Mouse (Mus musculus): Measurements from ENCODE around the gene Hibch. TPM values are rescaled to one million over a fixed set of nuclear protein-coding genes. Genes with fewer than 3 reads are reported as not detected.

Hibch gene
- polyA plus RNA-seq, 1 experiment: 3.6 TPM

DNA sequence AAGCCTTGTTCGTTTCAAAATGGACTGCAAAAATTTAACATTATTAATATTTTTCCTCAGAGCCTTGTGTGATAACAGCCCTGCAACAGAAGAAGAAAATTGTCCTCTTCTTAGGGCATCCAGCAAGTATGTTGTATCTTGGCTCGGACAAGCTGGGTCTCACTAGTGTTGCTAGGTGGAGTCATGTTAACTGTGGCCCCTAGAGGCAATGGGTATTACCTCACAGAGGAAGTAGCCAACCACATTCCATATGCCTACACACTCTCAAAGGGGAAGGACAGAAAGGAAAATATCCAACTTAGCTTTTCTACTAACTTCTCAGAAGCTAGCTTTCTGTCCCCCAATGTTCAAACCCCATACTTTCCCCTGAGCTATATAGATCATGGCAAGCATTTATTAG lies 118.4 kb downstream of the Hibch start:
- Histone ChIP-seq H3K27ac (ENCODE audit: control insufficient read depth, insufficient read depth, low read depth, low read length) (no peak overlapping the region), H3K4me3 (ENCODE audit: control insufficient read depth, low read depth, low read length) (peak overlapping the region; percentile 67; the same call in 1 of the 2 replicates), H3K4me1 (ENCODE audit: control insufficient read depth, insufficient read depth, low read length) (no peaks in the 10 kb centered on the region), H3K27me3 (ENCODE audit: control insufficient read depth, insufficient read depth, low read length) (no peaks in the 10 kb centered on the region), H3K36me3 (ENCODE audit: control insufficient read depth, insufficient read depth, low read length) (no peaks in the 10 kb centered on the region)
- no peak for TF ChIP-seq CTCF (IDR thresholded peaks at IDR 0.05; ENCODE audit: control insufficient read depth, insufficient read depth, insufficient replicate concordance, low read depth, low read length)

DNA sequence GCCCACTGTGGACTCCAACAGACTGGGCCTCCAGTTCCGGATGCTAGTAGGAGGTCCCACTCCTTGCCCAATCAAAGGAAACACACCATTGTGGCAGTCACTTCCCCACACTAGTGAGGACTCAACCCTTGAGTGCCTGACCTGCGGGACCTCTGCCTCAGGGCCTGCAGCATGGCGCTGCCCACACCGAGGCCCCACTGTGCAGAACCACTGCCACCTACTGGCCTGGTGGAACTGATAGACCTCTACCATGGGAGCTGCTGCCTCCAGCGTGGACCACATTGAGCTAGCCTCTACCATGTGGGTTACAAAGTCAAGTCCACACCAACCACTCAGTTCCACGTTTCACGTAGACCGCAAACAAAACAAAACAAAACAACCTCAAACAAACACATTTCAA lies 119.9 kb downstream of the Hibch start:
- Histone ChIP-seq H3K4me1 (ENCODE audit: control insufficient read depth, insufficient read depth, low read length) (no peaks in the 10 kb centered on the region), H3K27ac (ENCODE audit: control insufficient read depth, insufficient read depth, low read depth, low read length) (no peak overlapping the region), H3K4me3 (ENCODE audit: control insufficient read depth, low read depth, low read length) (peak overlapping the region; percentile 77), H3K36me3 (ENCODE audit: control insufficient read depth, insufficient read depth, low read length) (no peaks in the 10 kb centered on the region), H3K27me3 (ENCODE audit: control insufficient read depth, insufficient read depth, low read length) (no peaks in the 10 kb centered on the region)
- no peak for TF ChIP-seq POLR2A (IDR thresholded peaks at IDR 0.05; ENCODE audit: control insufficient read depth, low read depth, low read length)
- TF ChIP-seq CTCF (IDR thresholded peaks at IDR 0.05; ENCODE audit: control insufficient read depth, insufficient read depth, insufficient replicate concordance, low read depth, low read length): peak; percentile 45; the same call in 1 of the 2 replicates

Other genes with a start within 250 kb of the Hibch start
- 26.8 and 27.2 TPM in 2 replicates for gene Nemp2, start 214.2 kb upstream of the Hibch start, polyA plus RNA-seq (2012; rRNA removed)
- 3.2 and 3.6 TPM in 2 replicates for gene Mfsd6, start 117.5 kb upstream of the Hibch start, polyA plus RNA-seq (2012; rRNA removed)
- 31.2 and 32.5 TPM in 2 replicates for gene Inpp1, start 27.2 kb upstream of the Hibch start, polyA plus RNA-seq (2012; rRNA removed)
- 584 and 646 TPM in 2 replicates for gene 1700019D03Rik, start 175.2 kb downstream of the Hibch start, polyA plus RNA-seq (2012; rRNA removed)
- gene Mstn, start 216.7 kb downstream of the Hibch start, polyA plus RNA-seq (2012; rRNA removed): 0.06 TPM in 1 of 2 replicates, not detected in the other

Data from testis, adult 2 months (tissue).